Mouse (Mus musculus): ENCODE data around the gene Rfc3. TPM values are rescaled to one million over a fixed set of nuclear protein-coding genes. Genes with fewer than 3 reads are reported as not detected.

Gene Rfc3
- polyA plus RNA-seq, 1 experiment from 2014 or later = 133 TPM

Other genes with a start within 250 kb of the Rfc3 start
- gene Gm42906, start 223.1 kb downstream of the Rfc3 start, polyA plus RNA-seq (2016; fragmentation: Nextera tagmentation; extraction: Ambion mirVana) = not detected in 2 replicates
- 0.09 TPM in 1 of 2 replicates, not detected in the other for gene Vmn2r18, start 45.2 kb downstream of the Rfc3 start, polyA plus RNA-seq (2016; fragmentation: Nextera tagmentation; extraction: Ambion mirVana)

All from limb, embryonic 12.5 days (tissue).